Mouse (Mus musculus): ENCODE results near the gene Naa16. TPM values are rescaled to one million over a fixed set of nuclear protein-coding genes. Genes with fewer than 3 reads are reported as not detected.

The Naa16 gene
- polyA plus RNA-seq, 1 experiment from 2014 or later = 26.2 TPM

- no peak for ATAC-seq
- no peak overlapping the region for H3K9ac ChIP-seq (replicated peaks)
- H3K36me3 ChIP-seq = no peaks in the 10 kb centered on the region
- WGBS = 25% methylated on average over 9 of the region's 16 CpGs
- peaks cover 10% of the 10 kb centered on the region; the same call in 1 of the 2 replicates for H3K27me3 ChIP-seq
- no peaks in the 10 kb centered on the region for H3K9me3 ChIP-seq
- H3K4me2 ChIP-seq (replicated peaks) = no peak overlapping the region
- peaks cover 48% of the 10 kb centered on the region for H3K4me1 ChIP-seq (replicated peaks)
- H3K27ac ChIP-seq = no peak overlapping the region
- no peak overlapping the region for H3K4me3 ChIP-seq (replicated peaks)
Observed at GRCm38 (mm10) chr14:79293119-79293780, 97.3 kb downstream of the Naa16 start.

- Histone ChIP-seq H3K27ac (no peak overlapping the region), H3K27me3 (0 out of 2 replicates have a peak, but pooled peaks cover 7% of the 10 kb centered on the region), H3K4me3 (replicated peaks) (no peak overlapping the region), H3K36me3 (no peaks in the 10 kb centered on the region), H3K9ac (replicated peaks) (no peak overlapping the region), H3K4me2 (replicated peaks) (no peak overlapping the region), H3K9me3 (no peaks in the 10 kb centered on the region), H3K4me1 (replicated peaks) (peaks cover 42% of the 10 kb centered on the region)
- no peak for ATAC-seq
- WGBS = 74% methylated on average over 4 of the region's 4 CpGs
Observed at GRCm38 (mm10) chr14:79291629-79292028, 98.9 kb downstream of the Naa16 start.

- Histone ChIP-seq H3K9ac (replicated peaks) (0 out of 2 replicates have a peak overlapping the region, but pooled peaks have one; percentile 28), H3K36me3 (no peaks in the 10 kb centered on the region), H3K27ac (peak overlapping the region; percentile 14; the same call in 1 of the 2 replicates), H3K27me3 (0 out of 2 replicates have a peak, but pooled peaks cover 7% of the 10 kb centered on the region), H3K4me1 (replicated peaks) (peaks cover 37% of the 10 kb centered on the region), H3K4me3 (replicated peaks) (no peak overlapping the region), H3K9me3 (no peaks in the 10 kb centered on the region), H3K4me2 (replicated peaks) (peak overlapping the region; percentile 26)
- 8% methylated on average over 15 of the region's 15 CpGs for WGBS
- ATAC-seq = peak; percentile 65; the same call in 1 of the 2 replicates
Observed at GRCm38 (mm10) chr14:79290683-79291425, 99.7 kb downstream of the Naa16 start.

- no peak overlapping the region for H3K27ac ChIP-seq
- no peak for ATAC-seq
- 44% methylated on average over 9 of the region's 9 CpGs for WGBS
- 0 out of 2 replicates have a peak overlapping the region, but pooled peaks have one; percentile 26 for H3K4me2 ChIP-seq (replicated peaks)
- peaks cover 32% of the 10 kb centered on the region for H3K4me1 ChIP-seq (replicated peaks)
- no peaks in the 10 kb centered on the region for H3K36me3 ChIP-seq
- no peak overlapping the region for H3K4me3 ChIP-seq (replicated peaks)
- H3K9me3 ChIP-seq = no peaks in the 10 kb centered on the region
- 0 out of 2 replicates have a peak, but pooled peaks cover 7% of the 10 kb centered on the region for H3K27me3 ChIP-seq
- H3K9ac ChIP-seq (replicated peaks) = no peak overlapping the region
Observed at GRCm38 (mm10) chr14:79289909-79290308, 100.7 kb downstream of the Naa16 start.

GRCm38 (mm10) chr14:79288280-79288679, 102.3 kb downstream of the Naa16 start:
- Histone ChIP-seq H3K36me3 (no peaks in the 10 kb centered on the region), H3K27me3 (0 out of 2 replicates have a peak, but pooled peaks cover 4% of the 10 kb centered on the region), H3K27ac (no peak overlapping the region), H3K4me2 (replicated peaks) (no peak overlapping the region), H3K9me3 (no peaks in the 10 kb centered on the region), H3K4me3 (replicated peaks) (no peak overlapping the region), H3K4me1 (replicated peaks) (peaks cover 29% of the 10 kb centered on the region), H3K9ac (replicated peaks) (no peak overlapping the region)
- 72% methylated on average over 3 of the region's 3 CpGs for WGBS
- ATAC-seq = no peak

GRCm38 (mm10) chr14:79287251-79287863, 103.2 kb downstream of the Naa16 start:
- peaks cover 26% of the 10 kb centered on the region for H3K4me1 ChIP-seq (replicated peaks)
- H3K9me3 ChIP-seq = no peaks in the 10 kb centered on the region
- no peaks in the 10 kb centered on the region for H3K36me3 ChIP-seq
- H3K4me2 ChIP-seq (replicated peaks) = no peak overlapping the region
- ATAC-seq = no peak
- H3K4me3 ChIP-seq (replicated peaks) = no peak overlapping the region
- no peak overlapping the region for H3K9ac ChIP-seq (replicated peaks)
- H3K27me3 ChIP-seq = 0 out of 2 replicates have a peak, but pooled peaks cover 4% of the 10 kb centered on the region
- 93% methylated on average over 7 of the region's 7 CpGs for WGBS
- H3K27ac ChIP-seq = no peak overlapping the region

GRCm38 (mm10) chr14:79285549-79285948, 105.0 kb downstream of the Naa16 start:
- Histone ChIP-seq H3K27me3 (0 out of 2 replicates have a peak, but pooled peaks cover 4% of the 10 kb centered on the region), H3K36me3 (no peaks in the 10 kb centered on the region), H3K27ac (no peak overlapping the region), H3K4me3 (replicated peaks) (no peak overlapping the region), H3K9me3 (no peaks in the 10 kb centered on the region), H3K9ac (replicated peaks) (no peak overlapping the region), H3K4me1 (replicated peaks) (peaks cover 17% of the 10 kb centered on the region), H3K4me2 (replicated peaks) (no peak overlapping the region)
- WGBS = 92% methylated on average over 5 of the region's 5 CpGs
- no peak for ATAC-seq

- 86% methylated on average over 4 of the region's 4 CpGs for WGBS
- no peaks in the 10 kb centered on the region for H3K36me3 ChIP-seq
- ATAC-seq = no peak
- no peak overlapping the region for H3K4me3 ChIP-seq (replicated peaks)
- H3K9me3 ChIP-seq = no peaks in the 10 kb centered on the region
- H3K4me2 ChIP-seq (replicated peaks) = no peak overlapping the region
- no peak overlapping the region for H3K27ac ChIP-seq
- H3K27me3 ChIP-seq = no peaks in the 10 kb centered on the region
- no peak overlapping the region for H3K9ac ChIP-seq (replicated peaks)
- peaks cover 8% of the 10 kb centered on the region for H3K4me1 ChIP-seq (replicated peaks)
Observed at GRCm38 (mm10) chr14:79284616-79285015, 106.0 kb downstream of the Naa16 start.

- Histone ChIP-seq H3K36me3 (no peaks in the 10 kb centered on the region), H3K27me3 (no peaks in the 10 kb centered on the region), H3K4me2 (replicated peaks) (no peak overlapping the region), H3K9ac (replicated peaks) (no peak overlapping the region), H3K27ac (no peak overlapping the region), H3K4me3 (replicated peaks) (no peak overlapping the region), H3K9me3 (no peaks in the 10 kb centered on the region), H3K4me1 (replicated peaks) (peaks cover 2% of the 10 kb centered on the region)
- 92% methylated on average over 7 of the region's 7 CpGs for WGBS
- ATAC-seq = no peak
Observed at GRCm38 (mm10) chr14:79283952-79284351, 106.6 kb downstream of the Naa16 start.

- H3K4me1 ChIP-seq (replicated peaks) = peaks cover 8% of the 10 kb centered on the region
- no peak overlapping the region for H3K4me2 ChIP-seq (replicated peaks)
- no peak overlapping the region for H3K9ac ChIP-seq (replicated peaks)
- ATAC-seq = no peak
- no peak overlapping the region for H3K27ac ChIP-seq
- no peak overlapping the region for H3K4me3 ChIP-seq (replicated peaks)
- H3K36me3 ChIP-seq = no peaks in the 10 kb centered on the region
- no peaks in the 10 kb centered on the region for H3K27me3 ChIP-seq
- WGBS = 83% methylated on average over 9 of the region's 9 CpGs
- no peaks in the 10 kb centered on the region for H3K9me3 ChIP-seq
Observed at GRCm38 (mm10) chr14:79281894-79282553, 108.6 kb downstream of the Naa16 start.

- H3K9me3 ChIP-seq = no peaks in the 10 kb centered on the region
- WGBS = 92% methylated on average over 9 of the region's 9 CpGs
- no peak overlapping the region for H3K4me3 ChIP-seq (replicated peaks)
- H3K4me1 ChIP-seq (replicated peaks) = peaks cover 12% of the 10 kb centered on the region
- H3K4me2 ChIP-seq (replicated peaks) = no peak overlapping the region
- H3K27ac ChIP-seq = no peak overlapping the region
- H3K9ac ChIP-seq (replicated peaks) = no peak overlapping the region
- ATAC-seq = no peak
- H3K36me3 ChIP-seq = no peaks in the 10 kb centered on the region
- H3K27me3 ChIP-seq = no peaks in the 10 kb centered on the region
Observed at GRCm38 (mm10) chr14:79280456-79280855, 110.1 kb downstream of the Naa16 start.
